Mouse (Mus musculus): ENCODE measurements around the gene Mterf4. TPM values are rescaled to one million over a fixed set of nuclear protein-coding genes. Genes with fewer than 3 reads are reported as not detected.

Gene Mterf4
- total and polyA plus RNA-seq, 3 experiments: 33.9 to 34.6 TPM; not detected in 1

GRCm38 (mm10) chr1:93291591-93291990 lies 14.1 kb downstream of the Mterf4 start:
- Histone ChIP-seq H3K79me2 (ENCODE audit: control insufficient read depth, insufficient read depth, low read length, poor library complexity) (no peaks in the 10 kb centered on the region), H3K27me3 (ENCODE audit: control insufficient read depth in 1 of 2, insufficient read depth in 2 of 2, low read length in 2 of 2) (no peaks in the 10 kb centered on the region), H3K9ac (ENCODE audit: control insufficient read depth, low read depth, low read length, poor library complexity, severe bottlenecking) (no peak overlapping the region), H3K4me1 (ENCODE audit: control insufficient read depth in 1 of 2, insufficient read depth in 2 of 2, low read length in 2 of 2) (peaks cover 0 to 18% of the 10 kb centered on the region in 2 experiments; a peak in 2 of 4 replicates), H3K9me3 (replicated peaks; ENCODE audit: insufficient read depth, low read length) (no peaks in the 10 kb centered on the region), H3K4me3 (ENCODE audit: control insufficient read depth in 1 of 2, insufficient read depth in 1 of 2, low read depth in 2 of 2, low read length in 2 of 2) (no peak overlapping the region), H3K27ac (ENCODE audit: control insufficient read depth, low read depth, low read length) (no peak overlapping the region), H3K36me3 (ENCODE audit: control insufficient read depth in 1 of 2, insufficient read depth in 2 of 2, low read length in 2 of 2) (peaks cover 0 to 7% of the 10 kb centered on the region in 2 experiments; a peak in 2 of 4 replicates)
- TF ChIP-seq ELF1 (IDR thresholded peaks at IDR 0.05; ENCODE audit: low read depth, low read length) (no peak), MAX (IDR thresholded peaks at IDR 0.05; ENCODE audit: low read length) (no peak), ZMIZ1 (IDR thresholded peaks at IDR 0.05; ENCODE audit: low read depth, low read length) (no peak), ZNF384 (IDR thresholded peaks at IDR 0.05; ENCODE audit: low read depth, low read length) (no peak), CHD2 (IDR thresholded peaks at IDR 0.05; ENCODE audit: low read length) (no peak), ZKSCAN1 (IDR thresholded peaks at IDR 0.05; ENCODE audit: low read depth, low read length) (no peak), HCFC1 (IDR thresholded peaks at IDR 0.05; ENCODE audit: low read depth, low read length) (no peak), RAD21 (IDR thresholded peaks at IDR 0.05; ENCODE audit: low read depth, low read length) (no peak), KAT2A (conservative IDR thresholded peaks at IDR 0.05; ENCODE audit: low read depth, low read length) (no peak), USF2 (IDR thresholded peaks at IDR 0.05; ENCODE audit: borderline replicate concordance in 1 of 2, insufficient read depth in 1 of 2, low read depth in 1 of 2, low read length in 2 of 2) (no peak), SIN3A (IDR thresholded peaks at IDR 0.05; ENCODE audit: low read length) (no peak), NELFE (IDR thresholded peaks at IDR 0.05; ENCODE audit: low read depth, low read length) (no peak), E2F4 (IDR thresholded peaks at IDR 0.05; ENCODE audit: borderline replicate concordance, low read depth, low read length) (no peak), TAL1 (IDR thresholded peaks at IDR 0.05; ENCODE audit: low read length) (no peak), MYB (IDR thresholded peaks at IDR 0.05; ENCODE audit: low read depth, low read length) (no peak), UBTF (IDR thresholded peaks at IDR 0.05; ENCODE audit: borderline replicate concordance, insufficient read depth, low read depth, low read length) (no peak), TBP (IDR thresholded peaks at IDR 0.05; ENCODE audit: low read depth, low read length) (no peak), MYC (IDR thresholded peaks at IDR 0.05; ENCODE audit: low read depth, low read length) (no peak), ETS1 (IDR thresholded peaks at IDR 0.05; ENCODE audit: low read depth, low read length) (no peak)
- no peak for DNase-seq (ENCODE audit: low read depth, low spot score)

- no peaks in the 10 kb centered on the region for H3K79me2 ChIP-seq (ENCODE audit: control insufficient read depth, insufficient read depth, low read length, poor library complexity)
- H3K4me1 ChIP-seq (ENCODE audit: control insufficient read depth in 1 of 2, insufficient read depth in 2 of 2, low read length in 2 of 2): peaks cover 0 to 18% of the 10 kb centered on the region in 2 experiments; a peak in 2 of 4 replicates
- DNase-seq (ENCODE audit: low read depth, low spot score): peak; percentile 36
- no peak overlapping the region for H3K4me3 ChIP-seq (ENCODE audit: control insufficient read depth in 1 of 2, insufficient read depth in 1 of 2, low read depth in 2 of 2, low read length in 2 of 2)
- H3K27me3 ChIP-seq (ENCODE audit: control insufficient read depth in 1 of 2, insufficient read depth in 2 of 2, low read length in 2 of 2): no peaks in the 10 kb centered on the region
- peak overlapping the region; percentile 25; the same call in 1 of the 2 replicates for H3K27ac ChIP-seq (ENCODE audit: control insufficient read depth, low read depth, low read length)
- no peak for TF ChIP-seq SMC3 (IDR thresholded peaks at IDR 0.05; ENCODE audit: low read depth, low read length)
- no peak for TF ChIP-seq GATA1 (IDR thresholded peaks at IDR 0.05; ENCODE audit: low read depth, low read length)
- TF ChIP-seq UBTF (IDR thresholded peaks at IDR 0.05; ENCODE audit: borderline replicate concordance, insufficient read depth, low read depth, low read length): no peak
- no peak for TF ChIP-seq RAD21 (IDR thresholded peaks at IDR 0.05; ENCODE audit: low read depth, low read length)
- H3K9me3 ChIP-seq (replicated peaks; ENCODE audit: insufficient read depth, low read length): no peaks in the 10 kb centered on the region
- no peak overlapping the region for H3K9ac ChIP-seq (ENCODE audit: control insufficient read depth, low read depth, low read length, poor library complexity, severe bottlenecking)
- H3K36me3 ChIP-seq (ENCODE audit: control insufficient read depth in 1 of 2, insufficient read depth in 2 of 2, low read length in 2 of 2): peaks cover 0 to 7% of the 10 kb centered on the region in 2 experiments; a peak in 2 of 4 replicates
These were observed 14.8 kb downstream of the Mterf4 start for GRCm38 (mm10) chr1:93290956-93291355.
